Mouse (Mus musculus) heart, adult 2 months (tissue): ENCODE data around the gene Tgm5. TPM values are rescaled to one million over a fixed set of nuclear protein-coding genes. Genes with fewer than 3 reads are reported as not detected.
"Not testable (repeated sequence)": the region's sequence is repeated elsewhere in the genome, so short reads cannot be mapped to it uniquely, and the experiment has no call there.

Experiments
- DNase-seq, 2 experiments: peaks; one replicate each; pipeline ENCODE4 v3.0.0; 2021
- H3K27ac ChIP-seq: fragments of 200-600 bp; 2 replicates; pipeline ENCODE4 v1.8.1; 2022
- H3K27me3 ChIP-seq: fragments of 200-500 bp; 2 replicates; pipeline ENCODE4 v1.6.1; 2012; ENCODE audit warnings: mild to moderate bottlenecking, low read length, inconsistent platforms, mixed read lengths; ENCODE audit not compliant: control insufficient read depth, insufficient read depth
- H3K36me3 ChIP-seq: fragments of 200-500 bp; 2 replicates; pipeline ENCODE4 v1.6.1; 2012; ENCODE audit warnings: low read length, inconsistent platforms; ENCODE audit not compliant: control insufficient read depth, insufficient read depth
- H3K4me1 ChIP-seq: fragments of 200-500 bp; 2 replicates; pipeline ENCODE4 v1.6.1; 2011; ENCODE audit warnings: low read length; ENCODE audit not compliant: control insufficient read depth, insufficient read depth
- H3K4me3 ChIP-seq: fragments of 200-600 bp; 2 replicates; pipeline ENCODE4 v1.8.1; 2022
- H3K79me2 ChIP-seq: fragments of 200-500 bp; replicated peaks from 2 replicates; pipeline ENCODE4 v1.6.1; 2012; ENCODE audit warnings: mild to moderate bottlenecking, inconsistent platforms, low read length, moderate library complexity, mixed read lengths; ENCODE audit not compliant: control insufficient read depth, insufficient read depth
- H3K9ac ChIP-seq: fragments of 200-500 bp; 2 replicates; pipeline ENCODE4 v1.6.1; 2012; ENCODE audit warnings: low read depth, mild to moderate bottlenecking, control low read depth, inconsistent platforms, low read length, mixed read lengths
- CTCF ChIP-seq: fragments of 200-600 bp; IDR thresholded peaks from 2 replicates; pipeline ENCODE4 v1.8.1; 2022; ENCODE audit warnings: antibody characterized with exemption, mild to moderate bottlenecking, moderate library complexity
- EP300 ChIP-seq: fragments of 200-500 bp; IDR thresholded peaks from 2 replicates; pipeline ENCODE4 v1.6.1; 2011; ENCODE audit warnings: low read depth, low read length, control low read depth; ENCODE audit not compliant: insufficient read depth
- POLR2A ChIP-seq: fragments of 200-500 bp; IDR thresholded peaks from 2 replicates; pipeline ENCODE4 v1.6.1; 2011; ENCODE audit warnings: mild to moderate bottlenecking, low read depth, low read length, control low read depth; ENCODE audit not compliant: insufficient read depth
- WGBS: fragments of 180-500 bp; shearing (Covaris S2); methylation state at CpG from one replicate; pipeline ENCODE4 v1.1.7; 2018; 5-methylcytosine and 5-hydroxymethylcytosine counted together
- intact Hi-C: fragments of 180-260 bp; cut with DNase I; formaldehyde crosslinking; loops from one replicate; pipeline ENCODE4 v1.15.1; 2025
- long read RNA-seq: library from polyadenylated mRNA; stranded (forward); transcript quantifications from one replicate; pipeline ENCODE4 v2.0.0, GENCODE M21; 2021
- polyA plus RNA-seq: library from polyadenylated mRNA; depleted of rRNA; stranded (reverse); fragments of >200 nt; gene quantifications from 2 replicates; pipeline ENCODE4 v1.2.3, GENCODE M21; 2012; rRNA removed
- total RNA-seq, 2 experiments: library from RNA; stranded (reverse); gene quantifications; 2 replicates each; pipeline ENCODE4 v1.2.3; 2021

Tgm5 gene
- total RNA-seq (not detected), polyA plus RNA-seq (0.04 TPM in 1 of 2 replicates, not detected in the other)
- long read RNA-seq: 0 reads

DNA sequence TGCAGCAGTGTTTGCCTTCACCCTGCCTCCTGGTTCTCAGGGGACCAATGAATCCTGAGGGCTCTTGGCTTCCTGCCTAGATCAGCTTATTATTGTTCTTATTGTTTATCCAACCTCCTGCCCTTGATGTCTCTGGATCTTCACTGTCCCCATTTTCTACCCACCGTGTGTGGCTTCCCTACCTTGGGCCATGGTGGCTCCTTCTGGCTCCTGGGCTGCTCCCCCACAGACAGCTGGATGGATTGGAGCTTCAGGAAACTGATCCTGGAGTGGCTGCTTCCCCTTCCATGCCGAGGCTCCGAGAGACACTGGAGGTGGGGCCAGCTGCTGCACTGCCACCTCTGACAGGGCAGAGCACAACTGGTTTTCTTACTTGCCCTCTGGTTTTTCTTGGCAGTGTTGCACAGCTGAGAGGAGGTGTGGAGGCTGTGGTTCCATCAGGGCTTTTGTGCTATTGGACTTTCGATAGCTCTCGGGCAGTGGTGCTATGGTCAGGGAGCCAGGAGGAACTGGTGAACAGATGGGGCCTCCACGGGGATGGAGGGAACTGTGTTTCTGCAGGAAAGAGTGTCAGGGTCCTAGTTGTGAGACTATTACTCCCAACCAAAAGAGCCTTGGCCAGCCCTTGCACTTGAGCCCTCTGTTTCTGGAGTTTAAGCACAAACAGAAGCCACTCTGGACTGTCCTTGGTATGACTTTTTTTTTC lies at the start of gene Tgm5:
Gene Tgm5 (minus strand): TSS at position 362 of the 706 bp plus-strand sequence.
- H3K9ac ChIP-seq: no peak within 1 kb of the TSS
- no peaks in the 10 kb centered on the region for H3K36me3 ChIP-seq
- H3K27me3 ChIP-seq: no peaks in the 10 kb centered on the region
- H3K27ac ChIP-seq: no peak within 1 kb of the TSS
- WGBS: 23% methylated on average over 6 of the region's 6 CpGs
- no peaks in the 10 kb centered on the region for H3K79me2 ChIP-seq
- DNase-seq: no peak
- TF ChIP-seq EP300 (no peak), POLR2A (no peak), CTCF (no peak)
- H3K4me3 ChIP-seq: no peak within 1 kb of the TSS
- H3K4me1 ChIP-seq: no peaks in the 10 kb centered on the region
- intact Hi-C loops: no loop called here

DNA sequence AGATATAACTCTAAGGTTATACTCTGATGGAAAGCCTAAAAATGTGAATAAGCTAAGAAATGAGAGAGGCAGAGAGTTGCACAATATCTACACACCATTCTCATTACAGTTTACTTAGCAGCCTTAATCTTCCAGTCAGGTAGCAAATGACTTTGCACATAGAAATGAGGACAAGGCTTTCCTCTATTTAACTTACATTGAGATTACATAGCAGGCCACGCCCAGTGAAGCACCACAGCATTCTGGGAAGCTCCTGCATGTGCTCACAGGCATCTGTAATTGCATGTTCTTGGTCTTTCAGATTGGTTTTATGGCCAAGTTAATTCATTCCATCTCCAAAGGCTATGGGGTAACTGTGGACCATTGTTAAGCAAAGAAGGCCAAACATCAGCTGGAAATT lies 47.2 kb upstream of the Tgm5 start:
- intact Hi-C loops: no loop called here
- DNase-seq: no peak
- no peaks in the 10 kb centered on the region for H3K27me3 ChIP-seq
- TF ChIP-seq CTCF (no peak), POLR2A (no peak), EP300 (no peak)
- peaks cover 3% of the 10 kb centered on the region; the same call in 1 of the 2 replicates for H3K36me3 ChIP-seq
- H3K4me1 ChIP-seq: peaks cover 2% of the 10 kb centered on the region; the same call in 1 of the 2 replicates
- H3K27ac ChIP-seq: no peak overlapping the region
- 58% methylated on average over 1 of the region's 1 CpGs for WGBS
- H3K79me2 ChIP-seq: no peaks in the 10 kb centered on the region
- no peak overlapping the region for H3K9ac ChIP-seq
- H3K4me3 ChIP-seq: no peak overlapping the region

DNA sequence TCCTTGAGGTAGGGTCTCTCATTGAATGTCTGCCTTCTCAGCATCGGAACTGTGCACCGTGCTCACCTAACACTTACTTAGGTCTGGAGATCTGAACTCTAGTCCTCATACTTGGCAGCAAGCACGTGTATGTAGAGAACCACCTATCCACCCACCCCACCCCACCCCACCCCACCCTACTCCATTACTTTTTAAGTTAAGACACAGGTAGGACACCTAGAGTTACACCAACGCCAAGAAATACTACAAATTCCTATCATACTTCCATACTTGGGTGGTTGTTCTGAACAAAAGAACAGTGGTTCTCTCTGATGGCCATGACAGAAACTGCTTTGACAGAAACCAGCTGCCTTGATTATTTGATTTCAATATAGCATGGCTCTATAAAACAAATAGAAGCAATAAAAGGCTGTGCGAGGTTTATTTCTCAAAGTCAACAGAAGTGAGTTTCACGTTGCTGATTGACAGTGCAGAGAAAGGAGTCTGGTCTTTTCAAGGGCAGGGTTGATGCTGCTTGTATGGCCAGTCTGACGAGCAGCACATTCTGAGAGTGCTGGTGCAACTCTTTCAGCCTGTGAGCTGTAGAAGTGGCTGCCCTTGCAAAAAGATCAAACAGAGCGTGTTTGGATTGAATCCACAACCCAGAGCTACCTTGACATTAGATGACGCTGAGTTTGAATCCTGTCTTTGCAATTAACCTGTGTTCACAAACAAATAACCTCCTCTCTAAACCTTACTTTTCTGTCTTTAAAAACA lies 43.4 kb upstream of the Tgm5 start:
- H3K79me2 ChIP-seq: no peaks in the 10 kb centered on the region
- intact Hi-C loops: no loop called here
- TF ChIP-seq POLR2A (no peak), CTCF (no peak), EP300 (no peak)
- H3K27me3 ChIP-seq: no peaks in the 10 kb centered on the region
- H3K36me3 ChIP-seq: no peaks in the 10 kb centered on the region
- H3K4me3 ChIP-seq: no peak overlapping the region
- WGBS: 67% methylated on average over 9 of the region's 9 CpGs
- DNase-seq: no peak
- no peak overlapping the region for H3K27ac ChIP-seq
- H3K4me1 ChIP-seq: no peaks in the 10 kb centered on the region
- H3K9ac ChIP-seq: no peak overlapping the region

DNA sequence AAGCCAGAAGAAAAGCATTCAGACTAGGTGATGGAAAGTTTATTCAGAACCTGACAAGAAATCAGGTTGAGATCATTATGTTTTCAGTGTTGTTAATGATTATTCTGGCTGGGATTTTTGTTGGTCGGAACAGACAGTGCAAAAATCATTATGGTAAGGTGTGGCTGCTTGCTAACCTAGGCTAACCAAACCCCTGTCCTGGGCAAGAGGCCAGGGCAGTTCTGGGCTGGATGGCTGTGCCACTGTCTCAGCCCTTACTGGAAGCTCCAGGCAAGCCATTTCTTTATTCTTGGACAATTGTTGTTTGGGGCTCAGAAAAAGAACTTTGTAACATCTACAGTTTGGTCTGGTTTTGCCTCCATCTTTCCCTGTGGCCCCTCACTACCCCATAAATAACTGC lies 41.9 kb upstream of the Tgm5 start:
- TF ChIP-seq CTCF (no peak), EP300 (no peak), POLR2A (no peak)
- Histone ChIP-seq H3K79me2 (no peaks in the 10 kb centered on the region), H3K36me3 (no peaks in the 10 kb centered on the region), H3K4me3 (no peak overlapping the region), H3K4me1 (no peaks in the 10 kb centered on the region), H3K9ac (no peak overlapping the region), H3K27ac (no peak overlapping the region), H3K27me3 (no peaks in the 10 kb centered on the region)
- WGBS: 65% methylated on average over 1 of the region's 1 CpGs
- DNase-seq: no peak
- intact Hi-C loops: no loop called here

DNA sequence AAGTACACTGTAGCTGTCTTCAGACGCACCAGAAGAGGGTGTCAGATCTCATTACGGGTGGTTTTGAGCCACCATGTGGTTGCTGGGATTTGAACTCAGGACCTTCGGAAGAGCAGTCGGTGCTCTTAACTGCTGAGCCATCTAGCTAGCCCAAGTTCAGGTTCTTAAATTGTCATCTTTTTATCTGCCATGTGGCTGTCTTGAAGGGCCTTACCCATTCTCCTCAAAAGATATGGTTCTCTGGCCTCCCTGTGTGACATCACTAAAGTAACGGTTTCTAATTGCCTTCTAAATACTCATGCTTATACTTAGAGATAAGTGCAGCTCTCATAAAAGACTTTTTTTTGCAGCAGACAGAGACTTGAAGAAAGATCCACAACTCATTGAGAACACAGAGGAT lies 40.7 kb upstream of the Tgm5 start:
- H3K36me3 ChIP-seq, H3K4me3 ChIP-seq, H3K27me3 ChIP-seq, H3K4me1 ChIP-seq, H3K9ac ChIP-seq, DNase-seq, H3K27ac ChIP-seq, intact Hi-C loops, H3K79me2 ChIP-seq: not testable (repeated sequence)
- 95% methylated on average over 5 of the region's 5 CpGs for WGBS

DNA sequence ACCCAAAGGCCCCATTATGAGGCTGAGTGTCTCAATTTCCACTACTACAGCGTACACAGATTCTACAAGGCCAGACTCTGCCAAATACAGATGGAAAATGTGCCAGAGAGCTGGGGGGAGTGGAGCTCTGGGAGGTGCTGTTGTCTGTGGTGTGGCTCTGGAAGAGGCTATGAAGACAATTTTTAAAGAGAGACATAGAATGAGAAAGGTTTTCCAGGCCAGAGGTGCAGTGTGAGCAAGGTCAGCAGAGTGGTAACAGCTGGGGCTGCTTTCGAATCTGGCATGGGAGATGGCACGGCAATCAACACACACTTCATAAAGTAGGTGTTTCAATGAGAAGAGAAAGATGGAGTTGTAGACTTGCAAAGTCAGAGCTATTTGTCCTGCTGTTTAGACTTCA lies 33.6 kb upstream of the Tgm5 start:
- intact Hi-C loops: no loop called here
- TF ChIP-seq POLR2A: no peak
- TF ChIP-seq CTCF: no peak
- TF ChIP-seq EP300: no peak
- Histone ChIP-seq H3K79me2 (no peaks in the 10 kb centered on the region), H3K9ac (no peak overlapping the region), H3K27me3 (no peaks in the 10 kb centered on the region), H3K4me3 (no peak overlapping the region), H3K27ac (no peak overlapping the region), H3K4me1 (no peaks in the 10 kb centered on the region), H3K36me3 (no peaks in the 10 kb centered on the region)
- 86% methylated on average over 3 of the region's 3 CpGs for WGBS
- no peak for DNase-seq
